ENCODE assay signal across 8 mouse cellular contexts in genomic region chr17:4865621-4866020, GRCm38 (mm10).
DNase-seq lines count a peak whose midpoint lies in the region; ATAC-seq and TF ChIP-seq lines count a peak whose summit lies in the region.

No protein-coding gene starts in this region.

- peak; percentile 34 for DNase-seq in heart, postnatal 0 days (ENCODE audit: low spot score)
- DNase-seq in heart, embryonic 10.5 days (ENCODE audit: low spot score) = no peak
- peak; percentile 26 to 39 for DNase-seq in left cerebral cortex, postnatal 36 days (ENCODE audit: low spot score in 2 of 2)
- no peak for DNase-seq in gastrocnemius, postnatal 25 days
- DNase-seq in urinary bladder, postnatal 36 days (ENCODE audit: low spot score in 2 of 2) = no peak

- WGBS in heart, postnatal 0 days = 56% methylated on average over 10 of the region's 10 CpGs
- 76% methylated on average over 10 of the region's 10 CpGs for WGBS in heart, embryonic 10.5 days
- 26% methylated on average over 10 of the region's 10 CpGs for WGBS in embryonic facial prominence, embryonic 12.5 days
- WGBS in hindbrain, embryonic 16.5 days = 11% methylated on average over 10 of the region's 10 CpGs
- WGBS in stomach, embryonic 15.5 days = 31% methylated on average over 10 of the region's 10 CpGs

- H3K27ac ChIP-seq in heart, postnatal 0 days (ENCODE audit: low read depth) = peak overlapping the region; percentile 46; the same call in 1 of the 2 replicates
- H3K27ac ChIP-seq in heart, embryonic 10.5 days = no peak overlapping the region
- H3K27ac ChIP-seq in embryonic facial prominence, embryonic 12.5 days = peak overlapping the region; percentile 74
- peak overlapping the region; percentile 59; the same call in 1 of the 2 replicates for H3K27ac ChIP-seq in hindbrain, embryonic 16.5 days (ENCODE audit: low read depth, low read length)
- peak overlapping the region; percentile 52 for H3K27ac ChIP-seq in stomach, embryonic 15.5 days

- intact Hi-C loops in left cerebral cortex, postnatal 36 days (cut with DNase I) = loop anchor here (2.0 kb wide), 1 partner anchor 41 kb away; no protein-coding TSS in a partner anchor

- no peaks in the 10 kb centered on the region for H3K27me3 ChIP-seq in heart, postnatal 0 days (ENCODE audit: control insufficient read depth, insufficient read depth, low read length)
- 0 out of 2 replicates have a peak, but pooled peaks cover 2% of the 10 kb centered on the region for H3K27me3 ChIP-seq in heart, embryonic 10.5 days (ENCODE audit: insufficient read depth, poor library complexity, severe bottlenecking)
- H3K27me3 ChIP-seq in embryonic facial prominence, embryonic 12.5 days = no peaks in the 10 kb centered on the region
- H3K27me3 ChIP-seq in hindbrain, embryonic 16.5 days (replicated peaks; ENCODE audit: control insufficient read depth, insufficient read depth, low read length) = no peaks in the 10 kb centered on the region
- no peaks in the 10 kb centered on the region for H3K27me3 ChIP-seq in stomach, embryonic 15.5 days (replicated peaks)

- peaks cover 9% of the 10 kb centered on the region; the same call in 1 of the 2 replicates for H3K4me1 ChIP-seq in heart, postnatal 0 days (ENCODE audit: control insufficient read depth, insufficient read depth)
- peaks cover 7% of the 10 kb centered on the region; the same call in 1 of the 2 replicates for H3K4me1 ChIP-seq in heart, embryonic 10.5 days
- peaks cover 11% of the 10 kb centered on the region; the same call in 1 of the 2 replicates for H3K4me1 ChIP-seq in embryonic facial prominence, embryonic 12.5 days
- H3K4me1 ChIP-seq in hindbrain, embryonic 16.5 days (ENCODE audit: control insufficient read depth, insufficient read depth, low read depth, low read length) = peaks cover 12% of the 10 kb centered on the region
- peaks cover 19% of the 10 kb centered on the region for H3K4me1 ChIP-seq in stomach, embryonic 15.5 days

- no peaks in the 10 kb centered on the region for H3K36me3 ChIP-seq in heart, postnatal 0 days (replicated peaks; ENCODE audit: control insufficient read depth, insufficient read depth, low read length)
- H3K36me3 ChIP-seq in heart, embryonic 10.5 days = no peaks in the 10 kb centered on the region
- H3K36me3 ChIP-seq in embryonic facial prominence, embryonic 12.5 days = no peaks in the 10 kb centered on the region
- no peaks in the 10 kb centered on the region for H3K36me3 ChIP-seq in hindbrain, embryonic 16.5 days (ENCODE audit: control insufficient read depth, insufficient read depth, low read length)
- no peaks in the 10 kb centered on the region for H3K36me3 ChIP-seq in stomach, embryonic 15.5 days

- no peaks in the 10 kb centered on the region for H3K9me3 ChIP-seq in heart, postnatal 0 days (replicated peaks; ENCODE audit: control insufficient read depth, low read length)
- no peaks in the 10 kb centered on the region for H3K9me3 ChIP-seq in heart, embryonic 10.5 days
- no peaks in the 10 kb centered on the region for H3K9me3 ChIP-seq in embryonic facial prominence, embryonic 12.5 days
- no peaks in the 10 kb centered on the region for H3K9me3 ChIP-seq in hindbrain, embryonic 16.5 days (ENCODE audit: control insufficient read depth, low read length)
- H3K9me3 ChIP-seq in stomach, embryonic 15.5 days = no peaks in the 10 kb centered on the region

- no peak for ATAC-seq in heart, postnatal 0 days (ENCODE audit: insufficient read depth, low read depth)
- ATAC-seq in embryonic facial prominence, embryonic 12.5 days (ENCODE audit: insufficient number of reproducible peaks, insufficient read depth, low FRiP score, low TSS enrichment) = no peak
- peak; percentile 83 for ATAC-seq in hindbrain, embryonic 16.5 days
- no peak; the same call in 1 of the 2 replicates for ATAC-seq in stomach, embryonic 15.5 days (ENCODE audit: insufficient read depth, low FRiP score, low read depth)

- H3K9ac ChIP-seq in heart, postnatal 0 days (replicated peaks; ENCODE audit: low read depth, low read length) = no peak overlapping the region
- H3K9ac ChIP-seq in embryonic facial prominence, embryonic 12.5 days = 0 out of 2 replicates have a peak overlapping the region, but pooled peaks have one; percentile 12
- peak overlapping the region; percentile 5 for H3K9ac ChIP-seq in hindbrain, embryonic 16.5 days (ENCODE audit: low read depth, low read length)
- H3K9ac ChIP-seq in stomach, embryonic 15.5 days = no peak overlapping the region

- TF ChIP-seq CTCF in heart, postnatal 0 days (IDR thresholded peaks at IDR 0.05; ENCODE audit: low read depth) = no peak

- H3K4me2 ChIP-seq in heart, postnatal 0 days (ENCODE audit: low read depth, low read length) = peak overlapping the region; percentile 12; the same call in 1 of the 2 replicates
- peak overlapping the region; percentile 33 for H3K4me2 ChIP-seq in embryonic facial prominence, embryonic 12.5 days (replicated peaks)
- H3K4me2 ChIP-seq in hindbrain, embryonic 16.5 days (ENCODE audit: low read length) = peak overlapping the region; percentile 43
- peak overlapping the region; percentile 45 for H3K4me2 ChIP-seq in stomach, embryonic 15.5 days

- H3K4me3 ChIP-seq in heart, postnatal 0 days (ENCODE audit: low read depth, low read length) = no peak overlapping the region
- H3K4me3 ChIP-seq in heart, embryonic 10.5 days = no peak overlapping the region
- H3K4me3 ChIP-seq in embryonic facial prominence, embryonic 12.5 days = peak overlapping the region; percentile 0; the same call in 1 of the 2 replicates
- H3K4me3 ChIP-seq in hindbrain, embryonic 16.5 days (ENCODE audit: low read length) = peak overlapping the region; percentile 16; the same call in 1 of the 2 replicates
- H3K4me3 ChIP-seq in stomach, embryonic 15.5 days (replicated peaks) = peak overlapping the region; percentile 11; the same call in 1 of the 2 replicates

- no peak for TF ChIP-seq EP300 in heart, postnatal 0 days (IDR thresholded peaks at IDR 0.05; ENCODE audit: low read depth)

Comparison
In these comparisons a context has a peak if more than half of its experiments do, and no peak if none do; other contexts are left out.
1. DNase-seq: peak in heart, postnatal 0 days (single experiment) and left cerebral cortex, postnatal 36 days (2 of 2); none in heart, embryonic 10.5 days (single experiment), gastrocnemius, postnatal 25 days (single experiment) and urinary bladder, postnatal 36 days (0 of 2).
2. H3K4me3 ChIP-seq: peak in embryonic facial prominence, embryonic 12.5 days (single experiment), hindbrain, embryonic 16.5 days (single experiment) and stomach, embryonic 15.5 days (single experiment); none in heart, postnatal 0 days (single experiment) and heart, embryonic 10.5 days (single experiment).
3. H3K9ac ChIP-seq: peak in embryonic facial prominence, embryonic 12.5 days (single experiment) and hindbrain, embryonic 16.5 days (single experiment); none in heart, postnatal 0 days (single experiment) and stomach, embryonic 15.5 days (single experiment).
4. Peak in every context shown above with its lines, with median percentiles within 50 percentile points of each other: H3K4me2 ChIP-seq.